Mouse (Mus musculus) forebrain, embryonic 15.5 days (tissue): ENCODE data around the gene Fam129c. TPM values are rescaled to one million over a fixed set of nuclear protein-coding genes. Genes with fewer than 3 reads are reported as not detected.

Source experiments
- ATAC-seq: fragments of 200-750 bp; cut with Nextera tagmentation; replicated peaks from 2 replicates; pipeline ENCODE4 v1.8.0; 2017; ENCODE audit warnings: mild to moderate bottlenecking, moderate TSS enrichment, moderate library complexity
- H3K27ac ChIP-seq: fragments of 300-500 bp; sonication (generic); replicated peaks from 2 replicates; pipeline ENCODE4 v1.5.1; 2015; ENCODE audit warnings: mild to moderate bottlenecking, inconsistent platforms
- H3K27me3 ChIP-seq: fragments of 300-500 bp; sonication (generic); 2 replicates; pipeline ENCODE4 v1.6.1; 2015; ENCODE audit warnings: inconsistent platforms
- H3K36me3 ChIP-seq: fragments of 300-500 bp; sonication (generic); 2 replicates; pipeline ENCODE4 v1.6.1; 2015; ENCODE audit warnings: mild to moderate bottlenecking, inconsistent platforms
- H3K4me1 ChIP-seq: fragments of 300-500 bp; sonication (generic); 2 replicates; pipeline ENCODE4 v1.6.1; 2015; ENCODE audit warnings: inconsistent platforms
- H3K4me2 ChIP-seq: fragments of 300-500 bp; sonication (generic); replicated peaks from 2 replicates; pipeline ENCODE4 v1.6.1; 2015; ENCODE audit warnings: mild to moderate bottlenecking, inconsistent platforms
- H3K4me3 ChIP-seq: fragments of 300-500 bp; sonication (generic); 2 replicates; pipeline ENCODE4 v1.5.1; 2015; ENCODE audit warnings: mild to moderate bottlenecking, inconsistent platforms
- H3K9ac ChIP-seq: fragments of 300-500 bp; sonication (generic); replicated peaks from 2 replicates; pipeline ENCODE4 v1.6.1; 2015; ENCODE audit warnings: mild to moderate bottlenecking, inconsistent platforms
- H3K9me3 ChIP-seq: fragments of 300-500 bp; sonication (generic); 2 replicates; pipeline ENCODE4 v1.6.1; 2016; ENCODE audit warnings: inconsistent platforms
- WGBS: fragments of 180-500 bp; shearing (Covaris S2); methylation state at CpG from one replicate; pipeline ENCODE4 v1.1.7; 2015; ENCODE audit warnings: mixed read lengths; 5-methylcytosine and 5-hydroxymethylcytosine counted together
- polyA plus RNA-seq: library from polyadenylated mRNA; unstranded; fragments of >200 nt; fragmentation: Nextera tagmentation; extraction: Ambion mirVana; gene quantifications from 2 replicates; pipeline ENCODE4 v1.2.1, GENCODE M21; 2015

Gene Fam129c
- polyA plus RNA-seq = 4.9 and 5.5 TPM in 2 replicates

DNA sequence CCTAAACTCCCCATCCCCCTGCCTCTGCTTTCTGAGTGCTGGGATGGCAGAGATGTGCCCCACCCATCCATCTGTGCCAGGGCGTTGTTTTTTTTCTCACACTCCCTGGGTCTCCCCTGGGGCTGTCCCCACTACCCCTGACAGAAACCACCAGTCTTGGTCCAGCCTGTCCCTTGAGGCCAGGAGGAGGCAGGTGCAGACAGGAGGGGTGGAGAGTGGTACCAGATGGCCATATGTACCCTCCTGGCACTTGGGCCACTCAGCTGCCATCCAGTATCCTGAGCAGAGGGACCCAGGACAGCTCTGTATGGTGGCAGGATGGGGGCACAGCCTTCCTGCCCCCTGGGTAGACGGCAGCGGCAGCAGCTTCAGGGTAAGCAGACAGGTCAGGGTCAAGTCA, at the start of gene Fam129c:
Gene Fam129c (plus strand): TSS at position 198 of the 400 bp plus-strand sequence.
- WGBS = 88% methylated on average over 3 of the region's 3 CpGs
- ATAC-seq = no peak
- H3K27ac ChIP-seq = no peak within 1 kb of the TSS
- H3K4me3 ChIP-seq = no peak within 1 kb of the TSS
- H3K9ac ChIP-seq = no peak within 1 kb of the TSS
- H3K4me2 ChIP-seq = no peak within 1 kb of the TSS
- no peaks in the 10 kb centered on the region for H3K9me3 ChIP-seq
- H3K36me3 ChIP-seq = no peaks in the 10 kb centered on the region
- H3K27me3 ChIP-seq = peaks cover 20% of the 10 kb centered on the region
- H3K4me1 ChIP-seq = peaks cover 25% of the 10 kb centered on the region

DNA sequence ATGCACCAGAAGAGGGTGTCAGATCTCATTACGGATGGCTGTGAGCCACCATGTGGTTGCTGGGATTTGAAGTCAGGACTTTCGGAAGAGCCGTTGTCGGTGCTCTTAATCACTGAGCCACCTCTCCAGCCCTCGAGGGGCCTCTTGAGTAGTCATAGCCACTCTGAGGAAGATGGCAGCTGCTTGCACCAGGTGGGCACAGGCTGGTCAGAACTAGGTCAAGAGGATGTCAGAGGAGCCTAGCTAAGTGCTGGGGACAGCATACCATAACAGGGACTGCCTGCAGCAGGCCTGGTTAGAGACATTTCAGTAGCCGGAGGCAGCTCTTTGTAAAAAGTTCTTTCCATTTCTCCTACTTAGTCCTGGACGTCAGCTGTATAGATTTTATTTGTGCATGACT, 46.7 kb upstream of the Fam129c start:
- 73% methylated on average over 7 of the region's 7 CpGs for WGBS
- no peak for ATAC-seq
- Histone ChIP-seq H3K4me3 (no peak overlapping the region), H3K27me3 (peaks cover 8% of the 10 kb centered on the region), H3K9me3 (no peaks in the 10 kb centered on the region), H3K4me1 (no peaks in the 10 kb centered on the region), H3K9ac (no peak overlapping the region), H3K27ac (no peak overlapping the region), H3K36me3 (peaks cover 21% of the 10 kb centered on the region; the same call in 1 of the 2 replicates), H3K4me2 (no peak overlapping the region)

DNA sequence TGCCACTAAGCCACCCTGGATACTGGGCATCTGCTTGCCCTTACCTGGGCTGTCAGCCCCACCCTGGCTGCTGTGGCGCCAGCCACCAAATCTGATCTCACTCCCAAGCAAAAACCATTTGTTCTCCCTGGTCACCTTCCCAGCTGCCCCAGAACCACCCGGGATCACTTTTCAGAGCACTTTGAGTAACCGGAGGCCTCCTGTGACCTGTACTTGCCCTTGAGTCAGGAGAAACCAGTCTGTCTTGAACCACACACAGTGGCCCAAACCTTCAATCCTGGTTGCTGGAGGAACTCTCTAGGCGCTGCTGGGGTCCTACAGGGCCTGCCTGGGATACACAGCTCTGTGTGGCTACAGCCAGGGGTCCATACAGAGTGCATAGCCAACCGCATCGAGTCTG, 44.7 kb upstream of the Fam129c start:
- ATAC-seq = no peak
- no peak overlapping the region for H3K4me3 ChIP-seq
- H3K27ac ChIP-seq = no peak overlapping the region
- peaks cover 9% of the 10 kb centered on the region; the same call in 1 of the 2 replicates for H3K36me3 ChIP-seq
- no peak overlapping the region for H3K4me2 ChIP-seq
- H3K9me3 ChIP-seq = no peaks in the 10 kb centered on the region
- H3K4me1 ChIP-seq = no peaks in the 10 kb centered on the region
- no peak overlapping the region for H3K9ac ChIP-seq
- peaks cover 28% of the 10 kb centered on the region for H3K27me3 ChIP-seq
- 76% methylated on average over 6 of the region's 6 CpGs for WGBS

DNA sequence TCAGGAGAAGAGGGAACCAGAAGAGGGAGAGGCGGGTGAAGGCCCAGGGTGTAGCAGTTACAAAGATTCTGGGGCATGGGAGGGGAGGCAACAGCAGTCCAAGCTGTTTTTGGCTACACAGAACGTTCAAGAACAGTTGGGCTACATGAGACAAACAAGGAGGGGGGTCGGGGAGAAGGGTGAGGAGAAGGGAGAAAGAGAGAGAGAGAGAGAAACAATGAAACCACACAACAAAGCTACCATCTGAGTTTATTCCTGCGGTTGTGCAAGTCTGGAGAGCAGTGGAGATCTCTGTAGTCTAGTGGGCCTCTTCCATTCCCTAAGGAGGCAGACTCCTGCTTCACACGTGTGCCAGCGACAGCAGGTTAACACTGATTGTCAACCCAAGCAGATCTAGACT, 43.4 kb upstream of the Fam129c start:
- H3K4me1 ChIP-seq = peaks cover 10% of the 10 kb centered on the region
- ATAC-seq = no peak
- WGBS = 71% methylated on average over 6 of the region's 6 CpGs
- no peak overlapping the region for H3K4me3 ChIP-seq
- no peaks in the 10 kb centered on the region for H3K36me3 ChIP-seq
- no peak overlapping the region for H3K4me2 ChIP-seq
- H3K9me3 ChIP-seq = no peaks in the 10 kb centered on the region
- H3K27ac ChIP-seq = no peak overlapping the region
- H3K27me3 ChIP-seq = peaks cover 40% of the 10 kb centered on the region
- no peak overlapping the region for H3K9ac ChIP-seq

DNA sequence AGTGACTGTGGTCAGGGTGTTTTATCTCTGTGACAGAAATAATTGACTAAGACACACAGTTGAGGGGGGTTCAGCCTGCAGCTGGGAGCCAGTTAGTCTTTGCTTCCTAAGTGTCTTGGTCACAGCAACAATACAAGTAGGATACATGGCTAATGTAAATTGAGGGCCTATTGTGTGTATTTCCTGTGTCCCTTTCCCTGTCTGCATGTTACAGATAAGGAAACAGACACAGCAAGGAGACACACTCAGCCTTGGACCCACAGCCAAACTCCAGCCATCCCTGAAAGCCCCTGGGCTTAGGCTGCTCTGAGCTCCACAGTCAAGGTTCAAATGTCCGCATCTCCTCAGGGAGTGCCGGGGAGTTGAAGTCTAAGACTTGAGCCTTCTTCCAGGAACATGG, 42.8 kb upstream of the Fam129c start:
- Histone ChIP-seq H3K36me3 (no peaks in the 10 kb centered on the region), H3K4me1 (peaks cover 12% of the 10 kb centered on the region), H3K4me2 (no peak overlapping the region), H3K4me3 (no peak overlapping the region), H3K27me3 (peaks cover 46% of the 10 kb centered on the region), H3K27ac (no peak overlapping the region), H3K9me3 (no peaks in the 10 kb centered on the region), H3K9ac (no peak overlapping the region)
- WGBS = 91% methylated on average over 2 of the region's 2 CpGs
- no peak for ATAC-seq

DNA sequence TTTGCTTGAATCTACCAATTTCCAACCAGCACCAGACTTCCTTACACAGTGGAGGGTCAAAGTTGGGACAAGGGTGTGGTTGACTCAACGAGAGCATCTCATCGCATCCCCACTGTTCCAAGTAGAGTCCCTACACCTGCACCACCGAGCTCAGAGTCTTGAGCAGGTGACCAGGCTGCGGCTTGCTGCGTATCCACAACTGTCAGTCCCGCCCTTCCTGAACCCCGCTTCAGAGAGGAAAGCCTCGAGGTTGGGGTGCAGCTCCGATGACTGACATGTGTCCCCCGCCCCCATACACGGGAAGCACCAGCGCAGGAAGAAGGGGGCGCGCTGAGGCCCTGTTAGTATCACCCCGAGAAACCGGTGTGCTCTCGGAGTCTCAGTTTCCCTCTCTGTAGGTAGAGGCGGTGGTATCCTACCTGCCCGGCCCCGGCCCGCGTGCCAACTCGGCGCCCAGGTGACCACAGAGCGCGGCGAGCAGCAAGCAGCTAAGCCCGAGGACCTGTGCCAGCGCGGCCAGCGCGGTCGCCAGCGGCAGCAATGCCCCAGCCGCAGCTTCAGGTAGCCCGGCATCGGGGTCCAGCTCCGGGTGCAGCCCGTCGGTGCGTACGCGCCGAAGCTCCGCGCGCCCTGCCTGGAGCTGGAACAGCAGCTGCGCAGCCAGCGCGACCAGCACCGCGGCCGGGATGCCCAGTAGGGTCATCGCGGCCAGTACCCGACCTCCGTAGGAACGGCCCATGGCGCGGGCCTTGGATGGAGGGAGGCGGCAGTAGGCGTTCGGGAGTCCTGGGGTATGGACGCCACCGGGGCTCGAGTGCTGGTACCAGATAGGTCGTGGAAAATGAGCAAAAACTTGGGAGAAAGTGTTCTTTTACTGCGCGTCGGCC, 39.1 kb upstream of the Fam129c start, which contains the start of gene Tmem221:
Gene Tmem221 (minus strand): TSS at position 801 of the 887 bp plus-strand sequence.
- WGBS = 3% methylated on average over 70 of the region's 70 CpGs
- peaks cover 81% of the 10 kb centered on the region for H3K27me3 ChIP-seq
- peak within 1 kb of the TSS; percentile 33 for H3K4me2 ChIP-seq
- peak within 1 kb of the TSS; percentile 26 for H3K4me3 ChIP-seq
- no peak within 1 kb of the TSS for H3K27ac ChIP-seq
- no peak for ATAC-seq
- no peak within 1 kb of the TSS for H3K9ac ChIP-seq
- no peaks in the 10 kb centered on the region for H3K9me3 ChIP-seq
- H3K4me1 ChIP-seq = peaks cover 19% of the 10 kb centered on the region
- H3K36me3 ChIP-seq = no peaks in the 10 kb centered on the region

DNA sequence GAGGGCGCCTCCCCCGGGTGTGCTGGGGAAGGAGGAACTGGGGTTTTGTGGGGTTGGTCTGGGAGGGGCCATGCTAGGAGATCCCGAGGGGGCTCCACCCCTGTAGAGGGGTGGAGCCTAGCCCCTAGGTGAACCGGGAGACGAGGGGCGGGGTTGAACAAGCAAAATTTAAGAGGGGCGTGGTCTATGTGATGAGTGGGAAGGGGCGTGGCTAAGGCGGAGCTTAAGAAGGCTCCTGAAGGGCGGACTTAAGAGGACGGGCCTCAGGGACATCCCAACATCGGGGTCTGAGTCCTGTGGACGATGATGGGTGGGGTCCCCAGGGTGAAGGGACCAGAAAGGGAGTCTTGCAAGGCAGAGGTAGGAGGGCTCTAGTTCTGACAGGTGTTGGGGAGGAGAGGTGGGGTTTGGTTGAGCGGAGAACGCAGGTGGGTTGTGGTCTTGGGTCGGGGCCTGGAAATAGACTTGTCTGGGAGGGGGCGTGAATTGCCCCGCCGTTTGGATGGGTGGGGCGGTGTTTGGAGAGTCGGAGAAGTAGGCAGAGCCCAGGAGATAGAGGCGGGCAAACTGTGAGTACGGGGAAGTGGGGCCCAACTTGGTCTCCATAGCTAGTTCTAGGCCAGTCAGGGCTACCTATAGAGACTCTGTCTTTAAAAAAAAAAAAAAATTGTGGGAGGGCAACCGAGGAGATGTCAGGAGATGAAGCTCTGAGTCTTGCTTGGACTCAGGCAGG, 38.3 kb upstream of the Fam129c start:
- H3K4me3 ChIP-seq = peak overlapping the region; percentile 26
- no peaks in the 10 kb centered on the region for H3K36me3 ChIP-seq
- no peak; the same call in 1 of the 2 replicates for ATAC-seq
- H3K9ac ChIP-seq = no peak overlapping the region
- H3K27me3 ChIP-seq = peaks cover 81% of the 10 kb centered on the region
- no peak overlapping the region for H3K27ac ChIP-seq
- 2% methylated on average over 24 of the region's 24 CpGs for WGBS
- no peaks in the 10 kb centered on the region for H3K9me3 ChIP-seq
- H3K4me1 ChIP-seq = peaks cover 19% of the 10 kb centered on the region
- H3K4me2 ChIP-seq = peak overlapping the region; percentile 33

DNA sequence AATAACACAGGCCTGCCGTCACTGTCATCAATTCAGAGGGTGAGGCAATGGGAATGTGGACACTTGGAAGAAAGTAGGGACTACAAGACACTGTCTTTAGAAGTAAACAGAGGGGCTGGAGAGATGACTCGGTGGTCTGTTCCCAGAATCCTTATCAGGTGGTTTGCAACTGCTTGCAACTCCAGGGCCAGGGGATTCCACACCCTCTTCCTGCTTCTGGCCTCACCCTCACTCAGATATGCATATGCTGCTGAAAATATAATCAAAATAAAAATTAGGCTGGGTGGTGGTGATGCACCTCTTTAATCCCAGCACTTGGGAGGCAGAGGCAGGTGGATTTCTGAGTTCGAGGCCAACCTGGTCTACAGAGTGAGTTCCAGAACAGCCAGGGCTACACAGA, 37.4 kb upstream of the Fam129c start:
- WGBS = 75% methylated on average over 3 of the region's 3 CpGs
- Histone ChIP-seq H3K27ac (no peak overlapping the region), H3K9ac (no peak overlapping the region), H3K36me3 (no peaks in the 10 kb centered on the region), H3K4me1 (peaks cover 19% of the 10 kb centered on the region), H3K9me3 (no peaks in the 10 kb centered on the region), H3K4me3 (no peak overlapping the region), H3K27me3 (peaks cover 78% of the 10 kb centered on the region), H3K4me2 (no peak overlapping the region)
- ATAC-seq = no peak

DNA sequence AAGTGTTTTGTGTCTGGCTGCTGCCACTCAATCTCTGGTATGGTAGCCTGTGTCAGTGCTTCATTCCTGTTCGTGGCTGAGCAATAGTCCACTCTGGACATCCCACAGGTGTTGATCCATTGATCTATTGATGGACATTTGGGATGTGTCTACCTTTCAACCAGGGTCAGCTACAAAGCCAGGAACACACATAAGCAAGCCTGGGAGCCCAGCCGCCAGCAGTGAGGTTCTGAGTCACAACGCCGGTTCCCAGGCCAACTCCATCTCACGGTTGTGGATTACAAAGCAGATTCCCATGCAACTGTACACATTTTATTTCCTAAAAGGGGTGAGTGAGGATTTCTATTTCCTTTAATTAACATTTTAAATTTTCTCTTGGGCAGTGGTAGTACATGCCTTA, 36.7 kb upstream of the Fam129c start:
- no peak overlapping the region for H3K9ac ChIP-seq
- no peak for ATAC-seq
- H3K36me3 ChIP-seq = no peaks in the 10 kb centered on the region
- peaks cover 73% of the 10 kb centered on the region for H3K27me3 ChIP-seq
- no peak overlapping the region for H3K4me3 ChIP-seq
- H3K27ac ChIP-seq = no peak overlapping the region
- H3K4me1 ChIP-seq = peaks cover 19% of the 10 kb centered on the region
- no peak overlapping the region for H3K4me2 ChIP-seq
- WGBS = 85% methylated on average over 5 of the region's 5 CpGs
- no peaks in the 10 kb centered on the region for H3K9me3 ChIP-seq

DNA sequence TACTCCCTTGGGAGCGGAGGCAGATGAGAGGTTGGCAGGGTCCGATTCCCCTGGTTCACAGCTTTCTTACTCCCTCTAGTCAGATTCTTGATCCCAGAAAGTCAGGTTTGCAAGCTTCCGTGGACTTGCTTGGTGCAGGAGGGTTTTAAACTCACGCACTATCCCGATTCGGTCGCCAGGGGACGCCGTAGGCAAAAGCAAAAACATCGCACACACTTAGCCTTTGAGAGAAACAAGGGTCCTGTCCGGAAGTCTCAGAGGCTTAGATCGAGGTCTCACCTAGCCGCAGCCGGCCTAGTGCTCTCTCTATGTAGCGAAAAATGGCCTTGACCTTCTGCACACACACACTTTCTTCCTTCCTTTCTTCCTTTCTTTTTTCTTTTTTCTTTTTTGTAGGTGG, 36.0 kb upstream of the Fam129c start:
- no peak overlapping the region for H3K4me3 ChIP-seq
- no peak overlapping the region for H3K4me2 ChIP-seq
- 2% methylated on average over 15 of the region's 15 CpGs for WGBS
- peaks cover 19% of the 10 kb centered on the region for H3K4me1 ChIP-seq
- peaks cover 67% of the 10 kb centered on the region for H3K27me3 ChIP-seq
- H3K9me3 ChIP-seq = no peaks in the 10 kb centered on the region
- no peak overlapping the region for H3K9ac ChIP-seq
- no peak overlapping the region for H3K27ac ChIP-seq
- peak; percentile 41; the same call in 1 of the 2 replicates for ATAC-seq
- H3K36me3 ChIP-seq = no peaks in the 10 kb centered on the region

DNA sequence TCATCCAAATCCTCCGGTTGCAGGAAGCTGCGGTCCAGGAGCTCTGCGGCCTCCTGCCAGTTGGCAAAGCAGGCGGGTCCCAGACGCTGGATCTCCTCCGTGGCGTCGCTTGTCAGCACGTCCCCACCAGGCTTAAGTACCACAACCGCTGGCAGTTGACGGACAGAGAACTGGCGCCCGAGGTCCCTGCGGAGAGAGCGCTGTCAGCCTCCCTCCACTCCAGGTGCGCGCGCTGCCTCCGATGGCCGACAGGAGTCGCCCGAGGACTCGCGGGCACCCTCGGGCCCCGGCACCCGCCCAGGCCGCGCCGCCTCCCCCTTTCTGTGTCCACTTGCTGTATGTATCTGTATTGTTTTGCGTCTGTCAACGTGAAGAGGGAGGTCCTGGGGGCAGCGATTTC, 34.7 kb upstream of the Fam129c start:
- peak overlapping the region; percentile 43 for H3K4me2 ChIP-seq
- H3K4me3 ChIP-seq = peak overlapping the region; percentile 24
- WGBS = under 1% methylated on average over 33 of the region's 33 CpGs
- H3K4me1 ChIP-seq = peaks cover 19% of the 10 kb centered on the region
- ATAC-seq = peak; percentile 42
- no peaks in the 10 kb centered on the region for H3K36me3 ChIP-seq
- H3K9ac ChIP-seq = 0 out of 2 replicates have a peak overlapping the region, but pooled peaks have one; percentile 20
- H3K9me3 ChIP-seq = no peaks in the 10 kb centered on the region
- no peak overlapping the region for H3K27ac ChIP-seq
- peaks cover 53% of the 10 kb centered on the region for H3K27me3 ChIP-seq

DNA sequence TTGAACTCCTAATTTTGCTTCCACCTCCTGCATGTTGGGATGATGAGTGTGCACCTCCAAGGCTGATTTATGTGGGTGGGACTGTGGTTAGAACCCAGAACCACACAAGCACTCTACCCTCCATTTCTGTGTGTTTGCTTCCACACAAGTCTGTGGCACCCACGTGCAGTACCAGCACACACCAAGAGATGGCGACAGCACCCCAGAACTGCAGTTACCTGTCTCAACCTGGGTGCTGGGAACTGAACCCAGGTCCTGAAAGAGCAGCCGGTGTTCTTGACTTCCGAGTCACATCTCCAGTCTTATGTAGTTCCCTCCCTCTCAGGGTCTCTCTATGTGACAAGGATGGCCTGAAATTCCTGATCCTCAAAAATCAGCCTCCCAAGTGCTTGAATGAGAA, 33.5 kb upstream of the Fam129c start:
- Histone ChIP-seq H3K4me1 (peaks cover 18% of the 10 kb centered on the region), H3K9ac (no peak overlapping the region), H3K36me3 (no peaks in the 10 kb centered on the region), H3K4me3 (no peak overlapping the region), H3K27ac (no peak overlapping the region), H3K27me3 (peaks cover 41% of the 10 kb centered on the region), H3K4me2 (no peak overlapping the region), H3K9me3 (no peaks in the 10 kb centered on the region)
- ATAC-seq = no peak
- 88% methylated on average over 4 of the region's 4 CpGs for WGBS
